Mouse (Mus musculus) heart, postnatal 4 days (tissue): ENCODE measurements around the gene Akap1. TPM values are rescaled to one million over a fixed set of nuclear protein-coding genes. Genes with fewer than 3 reads are reported as not detected.

Source experiments
- DNase-seq: peaks from one replicate; pipeline ENCODE4 v3.0.0; 2021
- total RNA-seq, 2 experiments: library from RNA; stranded (reverse); gene quantifications; 2 replicates each; pipeline ENCODE4 v1.2.3; 2021

Gene Akap1
- total RNA-seq, 2 experiments from 2014 or later, result 105 TPM

- no peak for DNase-seq
These were observed 9.3 kb upstream of the Akap1 start for GRCm38 (mm10) chr11:88873667-88874030.

- no peak for DNase-seq
These were observed 8.8 kb upstream of the Akap1 start for GRCm38 (mm10) chr11:88873027-88873666.

- no peak for DNase-seq
These were observed 5.1 kb upstream of the Akap1 start for GRCm38 (mm10) chr11:88869443-88869842.

GRCm38 (mm10) chr11:88863904-88864457 is 405 bp downstream of the Akap1 start:
- peak; percentile 69 for DNase-seq

- DNase-seq, result peak; percentile 36
These were observed 1.1 kb downstream of the Akap1 start for GRCm38 (mm10) chr11:88863071-88863903.

- DNase-seq, result no peak
These were observed 2.0 kb downstream of the Akap1 start for GRCm38 (mm10) chr11:88862355-88862754.

GRCm38 (mm10) chr11:88861060-88861459 is 3.3 kb downstream of the Akap1 start:
- DNase-seq, result no peak

GRCm38 (mm10) chr11:88860641-88861040 is 3.7 kb downstream of the Akap1 start:
- no peak for DNase-seq

- DNase-seq, result peak; percentile 41
These were observed 6.9 kb downstream of the Akap1 start for GRCm38 (mm10) chr11:88857311-88858005.

GRCm38 (mm10) chr11:88856383-88856782 is 8.0 kb downstream of the Akap1 start:
- DNase-seq, result no peak

GRCm38 (mm10) chr11:88855795-88856194 is 8.6 kb downstream of the Akap1 start:
- no peak for DNase-seq

GRCm38 (mm10) chr11:88853588-88853987 is 10.8 kb downstream of the Akap1 start:
- DNase-seq, result no peak

GRCm38 (mm10) chr11:88852806-88853205 is 11.6 kb downstream of the Akap1 start:
- DNase-seq, result no peak

- peak; percentile 49 for DNase-seq
These were observed 13.1 kb downstream of the Akap1 start for GRCm38 (mm10) chr11:88851049-88851825.

GRCm38 (mm10) chr11:88849732-88850131 is 14.7 kb downstream of the Akap1 start:
- peak; percentile 66 for DNase-seq

GRCm38 (mm10) chr11:88849284-88849683 is 15.1 kb downstream of the Akap1 start:
- DNase-seq, result peak; percentile 91

GRCm38 (mm10) chr11:88848590-88848989 is 15.8 kb downstream of the Akap1 start:
- DNase-seq, result peak; percentile 83

GRCm38 (mm10) chr11:88847281-88848006 is 16.9 kb downstream of the Akap1 start:
- no peak for DNase-seq

- DNase-seq, result no peak
These were observed 20.0 kb downstream of the Akap1 start for GRCm38 (mm10) chr11:88844384-88844783.

- DNase-seq, result no peak
These were observed 21.1 kb downstream of the Akap1 start for GRCm38 (mm10) chr11:88843305-88843704.

- no peak for DNase-seq
These were observed 21.9 kb downstream of the Akap1 start for GRCm38 (mm10) chr11:88842315-88842975.
